In genomic region chr12:36155141-36155641, GRCm38 (mm10) we compare ENCODE assay signal across 8 mouse cellular contexts. TPM values are rescaled to one million over a fixed set of nuclear protein-coding genes. Genes with fewer than 3 reads are reported as not detected.
DNase-seq lines count a peak whose midpoint lies in the region; ATAC-seq lines count a peak whose summit lies in the region.

No protein-coding gene starts in this region.

- H3K27ac ChIP-seq in embryonic facial prominence, embryonic 14.5 days (replicated peaks; ENCODE audit: low read depth, low read length) = no peak overlapping the region
- peak overlapping the region; percentile 91 for H3K27ac ChIP-seq in hindbrain, embryonic 14.5 days
- H3K27ac ChIP-seq in midbrain, embryonic 10.5 days (replicated peaks) = peak overlapping the region; percentile 93
- no peak overlapping the region for H3K27ac ChIP-seq in stomach, embryonic 15.5 days

- ATAC-seq in cerebellum, adult (ENCODE audit: insufficient number of reproducible peaks, low FRiP score, low TSS enrichment) = no peak
- ATAC-seq in embryonic facial prominence, embryonic 14.5 days (ENCODE audit: low read depth) = no peak
- ATAC-seq in hindbrain, embryonic 14.5 days (ENCODE audit: low FRiP score) = no peak
- no peak for ATAC-seq in stomach, embryonic 15.5 days (ENCODE audit: insufficient read depth, low FRiP score, low read depth)

- 8% methylated on average over 8 of the region's 8 CpGs for WGBS in embryonic facial prominence, embryonic 14.5 days
- 9% methylated on average over 8 of the region's 8 CpGs for WGBS in hindbrain, embryonic 14.5 days
- 24% methylated on average over 8 of the region's 8 CpGs for WGBS in midbrain, embryonic 10.5 days
- 13% methylated on average over 8 of the region's 8 CpGs for WGBS in stomach, embryonic 15.5 days

- DNase-seq in cerebellum, adult 11 months = peak; percentile 32
- DNase-seq in MN1 (ENCODE audit: low spot score) = peak; percentile 57
- no peak for DNase-seq in embryonic facial prominence, embryonic 14.5 days (ENCODE audit: low spot score)
- DNase-seq in hindbrain, embryonic 14.5 days (ENCODE audit: low spot score) = peak; percentile 46
- DNase-seq in left cerebral cortex, postnatal 10 days (ENCODE audit: extremely low spot score in 1 of 2, low spot score in 2 of 2) = peak; percentile 30 to 50
- peak; percentile 13 for DNase-seq in midbrain, embryonic 10.5 days (ENCODE audit: low spot score)

- no peaks in the 10 kb centered on the region for H3K9me3 ChIP-seq in embryonic facial prominence, embryonic 14.5 days (ENCODE audit: control insufficient read depth, low read length)
- no peaks in the 10 kb centered on the region for H3K9me3 ChIP-seq in hindbrain, embryonic 14.5 days (ENCODE audit: control insufficient read depth, low read length)
- no peaks in the 10 kb centered on the region for H3K9me3 ChIP-seq in midbrain, embryonic 10.5 days (replicated peaks)
- H3K9me3 ChIP-seq in stomach, embryonic 15.5 days = no peaks in the 10 kb centered on the region

- peaks cover 14% of the 10 kb centered on the region for H3K4me1 ChIP-seq in embryonic facial prominence, embryonic 14.5 days (ENCODE audit: control insufficient read depth, insufficient read depth, low read length)
- peaks cover 42% of the 10 kb centered on the region for H3K4me1 ChIP-seq in hindbrain, embryonic 14.5 days (replicated peaks; ENCODE audit: control insufficient read depth, insufficient read depth, low read length)
- peaks cover 30% of the 10 kb centered on the region for H3K4me1 ChIP-seq in midbrain, embryonic 10.5 days
- 0 out of 2 replicates have a peak, but pooled peaks cover 5% of the 10 kb centered on the region for H3K4me1 ChIP-seq in stomach, embryonic 15.5 days

- intact Hi-C loops in left cerebral cortex, postnatal 10 days (cut with DNase I) = loop anchor here (5.0 kb wide), 2 partner anchors 53 to 113 kb away; partner anchors contain the start of gene Tspan13

- no peaks in the 10 kb centered on the region; the same call in 1 of the 2 replicates for H3K36me3 ChIP-seq in embryonic facial prominence, embryonic 14.5 days (ENCODE audit: control insufficient read depth, insufficient read depth, low read length)
- H3K36me3 ChIP-seq in hindbrain, embryonic 14.5 days (replicated peaks; ENCODE audit: control insufficient read depth, insufficient read depth) = no peaks in the 10 kb centered on the region
- peaks cover 9% of the 10 kb centered on the region for H3K36me3 ChIP-seq in midbrain, embryonic 10.5 days
- H3K36me3 ChIP-seq in stomach, embryonic 15.5 days = no peaks in the 10 kb centered on the region

- peak overlapping the region; percentile 76 for H3K9ac ChIP-seq in embryonic facial prominence, embryonic 14.5 days (ENCODE audit: low read depth, low read length)
- peak overlapping the region; percentile 77 for H3K9ac ChIP-seq in hindbrain, embryonic 14.5 days
- H3K9ac ChIP-seq in stomach, embryonic 15.5 days = peak overlapping the region; percentile 80; the same call in 1 of the 2 replicates

- peak overlapping the region; percentile 60 for H3K4me2 ChIP-seq in embryonic facial prominence, embryonic 14.5 days (ENCODE audit: low read depth, low read length)
- peak overlapping the region; percentile 76 for H3K4me2 ChIP-seq in hindbrain, embryonic 14.5 days (replicated peaks)
- peak overlapping the region; percentile 80 for H3K4me2 ChIP-seq in stomach, embryonic 15.5 days

- peak overlapping the region; percentile 80 for H3K4me3 ChIP-seq in embryonic facial prominence, embryonic 14.5 days (ENCODE audit: low read depth, low read length)
- peak overlapping the region; percentile 63 for H3K4me3 ChIP-seq in hindbrain, embryonic 14.5 days (replicated peaks; ENCODE audit: low read length)
- peak overlapping the region; percentile 93 for H3K4me3 ChIP-seq in midbrain, embryonic 10.5 days
- H3K4me3 ChIP-seq in stomach, embryonic 15.5 days (replicated peaks) = peak overlapping the region; percentile 97

- H3K27me3 ChIP-seq in embryonic facial prominence, embryonic 14.5 days (replicated peaks; ENCODE audit: control insufficient read depth, insufficient read depth, low read length) = no peaks in the 10 kb centered on the region
- no peaks in the 10 kb centered on the region for H3K27me3 ChIP-seq in hindbrain, embryonic 14.5 days (ENCODE audit: control insufficient read depth, insufficient read depth, low read length)
- H3K27me3 ChIP-seq in midbrain, embryonic 10.5 days (ENCODE audit: low read depth, poor library complexity, severe bottlenecking) = no peaks in the 10 kb centered on the region
- no peaks in the 10 kb centered on the region for H3K27me3 ChIP-seq in stomach, embryonic 15.5 days (replicated peaks)

RNA-seq across cellular contexts. Expression of gene Ankmy2, which starts 1.7 kb away (rescaled TPM):
- 33.3 and 37.8 TPM in 2 replicates for polyA plus RNA-seq in embryonic facial prominence, embryonic 14.5 days (2014; fragmentation: Nextera tagmentation; extraction: Ambion mirVana)
- 78.7 and 88.0 TPM in 2 replicates for polyA plus RNA-seq in hindbrain, embryonic 14.5 days (2014; fragmentation: Nextera tagmentation; extraction: Ambion mirVana)
- 10 to 100 TPM; 58.9 to 60.0 TPM for total RNA-seq in left cerebral cortex, postnatal 10 days (2021)
- polyA plus RNA-seq in midbrain, embryonic 10.5 days (2016; fragmentation: Nextera tagmentation; extraction: Ambion mirVana) = 21.1 and 22.0 TPM in 2 replicates
- polyA plus RNA-seq in stomach, embryonic 15.5 days (2015; fragmentation: Nextera tagmentation; extraction: Ambion mirVana) = 41.3 and 42.4 TPM in 2 replicates

RNA-seq across cellular contexts. Expression of gene Bzw2, which starts 2.7 kb away (rescaled TPM):
- polyA plus RNA-seq in embryonic facial prominence, embryonic 14.5 days (2014; fragmentation: Nextera tagmentation; extraction: Ambion mirVana) = 172 and 198 TPM in 2 replicates
- polyA plus RNA-seq in hindbrain, embryonic 14.5 days (2014; fragmentation: Nextera tagmentation; extraction: Ambion mirVana) = 400 and 402 TPM in 2 replicates
- total RNA-seq in left cerebral cortex, postnatal 10 days (2021) = 100 to 1,000 TPM; 110 to 118 TPM
- polyA plus RNA-seq in midbrain, embryonic 10.5 days (2016; fragmentation: Nextera tagmentation; extraction: Ambion mirVana) = 244 and 258 TPM in 2 replicates
- polyA plus RNA-seq in stomach, embryonic 15.5 days (2015; fragmentation: Nextera tagmentation; extraction: Ambion mirVana) = 179 and 201 TPM in 2 replicates

Comparison
In these comparisons a context has a peak if more than half of its experiments do, and no peak if none do; other contexts are left out.
1. H3K27ac ChIP-seq: peak in hindbrain, embryonic 14.5 days (single experiment) and midbrain, embryonic 10.5 days (single experiment); none in embryonic facial prominence, embryonic 14.5 days (single experiment) and stomach, embryonic 15.5 days (single experiment).
2. Peak in every context shown above with its lines, with median percentiles within 50 percentile points of each other: H3K4me2 ChIP-seq, H3K4me3 ChIP-seq and H3K9ac ChIP-seq.